Mouse (Mus musculus): ENCODE data around the gene Gm12248. TPM values are rescaled to one million over a fixed set of nuclear protein-coding genes. Genes with fewer than 3 reads are reported as not detected.
A peak's percentile ranks its signal among the peaks of the same experiment; 100 is the strongest.

The Gm12248 gene
- polyA plus RNA-seq, 1 experiment: not detected

DNA sequence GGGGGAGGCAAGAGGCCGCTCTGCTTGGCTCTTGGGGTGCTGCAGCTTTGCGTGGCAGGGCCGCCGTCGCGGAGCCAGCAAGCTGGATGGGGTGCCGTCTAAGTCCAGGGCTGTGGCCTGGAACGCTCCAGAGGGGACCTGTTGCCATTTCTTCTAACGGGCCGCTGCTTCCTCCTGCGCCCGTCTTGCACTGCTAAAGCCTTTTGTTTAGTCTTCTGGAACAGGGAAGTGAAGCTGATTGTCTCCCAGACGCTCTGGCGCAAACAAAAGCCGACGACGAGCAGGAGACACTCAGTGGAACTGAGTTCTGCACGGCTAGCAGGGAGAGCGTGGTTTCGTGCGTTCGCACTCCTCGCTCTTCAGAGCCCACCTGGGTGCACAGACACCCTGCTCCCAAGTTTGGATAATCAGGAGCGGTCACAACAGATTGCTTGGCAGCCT lies 11.4 kb upstream of the Gm12248 start:
- Histone ChIP-seq H3K27me3 (ENCODE audit: control insufficient read depth, insufficient read depth, low read length, poor library complexity, severe bottlenecking) (no peaks in the 10 kb centered on the region), H3K9me3 (replicated peaks; ENCODE audit: control insufficient read depth, insufficient read depth, low read length, poor library complexity, severe bottlenecking) (no peaks in the 10 kb centered on the region), H3K4me1 (ENCODE audit: control insufficient read depth, insufficient read depth, low read length) (peaks cover 3% of the 10 kb centered on the region), H3K4me3 (ENCODE audit: low read depth, low read length) (peak overlapping the region; percentile 96), H3K36me3 (ENCODE audit: control insufficient read depth, insufficient read depth, low read length, poor library complexity, severe bottlenecking) (no peaks in the 10 kb centered on the region), H3K9ac (ENCODE audit: low read depth, poor library complexity, severe bottlenecking) (peak overlapping the region; percentile 79), H3K27ac (ENCODE audit: insufficient read depth, low read length) (peak overlapping the region; percentile 42)
- TF ChIP-seq CTCF (IDR thresholded peaks at IDR 0.05; ENCODE audit: low read depth, low read length): no peak
- no peak for TF ChIP-seq EP300 (IDR thresholded peaks at IDR 0.05; ENCODE audit: insufficient read depth, low read depth, low read length)
- no peak for TF ChIP-seq POLR2A (IDR thresholded peaks at IDR 0.05; ENCODE audit: insufficient read depth, low read length)

DNA sequence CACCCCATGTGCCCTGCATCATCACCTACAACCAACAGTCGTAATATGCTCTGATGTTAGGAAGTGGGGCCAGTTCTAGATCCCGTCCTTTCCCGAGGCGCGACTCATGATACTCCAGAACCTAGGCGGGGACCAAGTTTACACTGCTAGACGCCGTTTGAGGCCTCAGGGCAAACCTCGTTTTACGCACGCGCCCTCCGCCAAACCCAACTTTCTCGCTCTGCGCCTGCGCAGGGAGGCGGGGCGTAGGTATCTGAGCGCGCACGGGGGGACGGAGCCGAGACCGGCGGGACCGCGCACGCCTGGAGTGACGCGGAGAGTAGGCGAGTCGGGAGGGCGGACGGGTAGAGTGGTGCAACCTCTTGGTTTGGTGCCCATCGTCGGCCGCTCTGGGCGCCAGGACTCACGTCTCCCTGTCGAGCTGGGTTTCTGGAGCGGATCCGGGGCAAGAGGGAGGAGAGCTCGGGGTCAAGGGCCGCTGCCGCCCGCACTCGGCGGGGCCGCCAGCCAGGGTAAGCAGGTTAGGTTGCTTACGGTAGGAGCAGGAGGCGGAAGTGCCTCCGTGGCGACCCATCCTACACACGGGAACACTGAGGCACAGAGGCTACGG lies 10.9 kb upstream of the Gm12248 start, which contains the start of gene Cnot8:
Gene Cnot8, plus strand, starts transcription at position 457 of the 610 bp plus-strand sequence.
- Histone ChIP-seq H3K4me3 (ENCODE audit: low read depth, low read length) (peak within 1 kb of the TSS; percentile 96), H3K27me3 (ENCODE audit: control insufficient read depth, insufficient read depth, low read length, poor library complexity, severe bottlenecking) (no peaks in the 10 kb centered on the region), H3K9me3 (replicated peaks; ENCODE audit: control insufficient read depth, insufficient read depth, low read length, poor library complexity, severe bottlenecking) (no peaks in the 10 kb centered on the region), H3K4me1 (ENCODE audit: control insufficient read depth, insufficient read depth, low read length) (peaks cover 3% of the 10 kb centered on the region), H3K36me3 (ENCODE audit: control insufficient read depth, insufficient read depth, low read length, poor library complexity, severe bottlenecking) (no peaks in the 10 kb centered on the region), H3K27ac (ENCODE audit: insufficient read depth, low read length) (peak within 1 kb of the TSS; percentile 95), H3K9ac (ENCODE audit: low read depth, poor library complexity, severe bottlenecking) (peak within 1 kb of the TSS; percentile 79)
- TF ChIP-seq POLR2A (IDR thresholded peaks at IDR 0.05; ENCODE audit: insufficient read depth, low read length) (peak; percentile 85), CTCF (IDR thresholded peaks at IDR 0.05; ENCODE audit: low read depth, low read length) (no peak), EP300 (IDR thresholded peaks at IDR 0.05; ENCODE audit: insufficient read depth, low read depth, low read length) (peak; percentile 75; the same call in 1 of the 2 replicates)

DNA sequence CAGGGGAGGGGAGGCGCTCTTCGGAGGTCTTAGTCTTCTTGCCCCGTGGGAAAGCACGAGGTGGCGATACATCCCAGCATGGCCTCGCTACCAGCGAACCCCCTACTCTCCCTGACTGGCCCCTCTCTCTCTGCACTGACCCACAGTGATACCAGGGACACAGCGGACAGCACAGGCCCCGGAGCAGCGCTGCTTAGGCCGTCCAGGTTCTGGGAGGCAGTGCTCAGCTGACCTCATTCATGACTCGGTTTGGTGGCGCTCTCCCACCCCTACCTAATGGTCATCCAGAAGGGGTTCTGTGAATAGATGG lies 10.4 kb upstream of the Gm12248 start:
- Histone ChIP-seq H3K9ac (ENCODE audit: low read depth, poor library complexity, severe bottlenecking) (peak overlapping the region; percentile 78), H3K9me3 (replicated peaks; ENCODE audit: control insufficient read depth, insufficient read depth, low read length, poor library complexity, severe bottlenecking) (no peaks in the 10 kb centered on the region), H3K27me3 (ENCODE audit: control insufficient read depth, insufficient read depth, low read length, poor library complexity, severe bottlenecking) (no peaks in the 10 kb centered on the region), H3K4me3 (ENCODE audit: low read depth, low read length) (peak overlapping the region; percentile 73), H3K4me1 (ENCODE audit: control insufficient read depth, insufficient read depth, low read length) (peaks cover 3% of the 10 kb centered on the region), H3K36me3 (ENCODE audit: control insufficient read depth, insufficient read depth, low read length, poor library complexity, severe bottlenecking) (no peaks in the 10 kb centered on the region), H3K27ac (ENCODE audit: insufficient read depth, low read length) (peak overlapping the region; percentile 95)
- no peak for TF ChIP-seq CTCF (IDR thresholded peaks at IDR 0.05; ENCODE audit: low read depth, low read length)
- TF ChIP-seq EP300 (IDR thresholded peaks at IDR 0.05; ENCODE audit: insufficient read depth, low read depth, low read length): no peak
- TF ChIP-seq POLR2A (IDR thresholded peaks at IDR 0.05; ENCODE audit: insufficient read depth, low read length): no peak

DNA sequence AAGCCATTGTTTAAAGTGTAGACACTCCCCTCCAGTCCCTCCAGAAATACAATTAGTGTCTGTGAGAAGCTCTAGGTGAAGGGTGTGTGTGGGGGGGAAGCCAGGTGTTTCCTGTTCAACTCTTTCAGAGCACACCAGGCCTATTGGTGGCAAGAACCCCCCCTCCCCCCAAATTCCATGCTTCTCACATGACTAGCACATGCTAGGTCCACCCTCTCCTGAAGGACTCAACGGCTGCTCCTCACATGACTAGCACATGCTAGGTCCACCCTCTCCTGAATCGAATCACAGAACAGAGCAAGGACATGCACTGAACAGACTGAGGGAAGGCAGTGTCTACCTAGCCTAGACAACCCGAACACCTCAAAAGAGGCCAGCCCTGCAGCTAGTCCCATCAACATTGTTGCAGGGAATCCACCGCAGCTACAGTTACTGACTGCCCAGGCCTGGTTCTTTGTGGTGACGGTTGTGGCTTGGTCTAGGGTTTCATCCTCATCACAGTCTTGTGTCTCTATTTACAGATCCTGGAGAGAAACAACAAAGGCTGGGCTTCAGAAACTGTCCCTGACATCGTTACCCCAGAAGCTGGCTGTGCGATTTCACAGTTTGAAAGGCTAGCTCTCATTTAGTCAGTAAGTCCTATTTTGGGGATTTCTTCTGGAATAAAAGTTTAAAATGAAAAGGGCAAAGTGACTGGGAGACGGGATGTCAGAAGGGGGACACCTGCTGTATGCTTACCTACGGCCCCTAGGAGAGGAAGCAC lies 9.8 kb upstream of the Gm12248 start:
- H3K4me1 ChIP-seq (ENCODE audit: control insufficient read depth, insufficient read depth, low read length): peaks cover 3% of the 10 kb centered on the region
- peak overlapping the region; percentile 95 for H3K27ac ChIP-seq (ENCODE audit: insufficient read depth, low read length)
- peak overlapping the region; percentile 78 for H3K9ac ChIP-seq (ENCODE audit: low read depth, poor library complexity, severe bottlenecking)
- peak overlapping the region; percentile 73 for H3K4me3 ChIP-seq (ENCODE audit: low read depth, low read length)
- peak; percentile 98 for TF ChIP-seq EP300 (IDR thresholded peaks at IDR 0.05; ENCODE audit: insufficient read depth, low read depth, low read length)
- TF ChIP-seq POLR2A (IDR thresholded peaks at IDR 0.05; ENCODE audit: insufficient read depth, low read length): no peak
- H3K9me3 ChIP-seq (replicated peaks; ENCODE audit: control insufficient read depth, insufficient read depth, low read length, poor library complexity, severe bottlenecking): no peaks in the 10 kb centered on the region
- no peaks in the 10 kb centered on the region for H3K27me3 ChIP-seq (ENCODE audit: control insufficient read depth, insufficient read depth, low read length, poor library complexity, severe bottlenecking)
- H3K36me3 ChIP-seq (ENCODE audit: control insufficient read depth, insufficient read depth, low read length, poor library complexity, severe bottlenecking): no peaks in the 10 kb centered on the region

DNA sequence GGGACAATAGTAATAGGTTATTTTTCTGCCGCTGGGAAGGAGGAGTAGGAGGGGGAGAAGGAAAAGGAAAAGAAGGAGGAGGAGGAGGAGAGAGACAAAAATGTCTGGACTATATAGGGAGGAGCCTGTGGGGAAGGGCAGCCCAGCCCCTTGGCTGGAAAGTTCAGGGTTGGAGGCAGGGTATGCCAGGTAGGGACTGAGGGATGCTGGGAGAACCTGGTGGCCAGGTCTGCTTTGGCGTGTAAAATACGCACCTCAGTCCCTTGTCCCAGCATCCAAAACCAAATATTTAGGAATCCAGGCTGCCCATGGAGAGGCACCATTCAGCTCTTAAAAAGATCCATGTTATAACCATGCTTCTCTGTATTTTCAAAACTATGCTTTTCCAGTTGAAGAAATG lies 9.2 kb upstream of the Gm12248 start:
- no peak overlapping the region for H3K4me3 ChIP-seq (ENCODE audit: low read depth, low read length)
- 0 out of 2 replicates have a peak, but pooled peaks have one; percentile 34 for TF ChIP-seq EP300 (IDR thresholded peaks at IDR 0.05; ENCODE audit: insufficient read depth, low read depth, low read length)
- TF ChIP-seq CTCF (IDR thresholded peaks at IDR 0.05; ENCODE audit: low read depth, low read length): no peak
- H3K9me3 ChIP-seq (replicated peaks; ENCODE audit: control insufficient read depth, insufficient read depth, low read length, poor library complexity, severe bottlenecking): no peaks in the 10 kb centered on the region
- 0 out of 2 replicates have a peak overlapping the region, but pooled peaks have one; percentile 14 for H3K9ac ChIP-seq (ENCODE audit: low read depth, poor library complexity, severe bottlenecking)
- no peaks in the 10 kb centered on the region for H3K27me3 ChIP-seq (ENCODE audit: control insufficient read depth, insufficient read depth, low read length, poor library complexity, severe bottlenecking)
- peak overlapping the region; percentile 95 for H3K27ac ChIP-seq (ENCODE audit: insufficient read depth, low read length)
- H3K36me3 ChIP-seq (ENCODE audit: control insufficient read depth, insufficient read depth, low read length, poor library complexity, severe bottlenecking): no peaks in the 10 kb centered on the region
- peaks cover 3% of the 10 kb centered on the region for H3K4me1 ChIP-seq (ENCODE audit: control insufficient read depth, insufficient read depth, low read length)

DNA sequence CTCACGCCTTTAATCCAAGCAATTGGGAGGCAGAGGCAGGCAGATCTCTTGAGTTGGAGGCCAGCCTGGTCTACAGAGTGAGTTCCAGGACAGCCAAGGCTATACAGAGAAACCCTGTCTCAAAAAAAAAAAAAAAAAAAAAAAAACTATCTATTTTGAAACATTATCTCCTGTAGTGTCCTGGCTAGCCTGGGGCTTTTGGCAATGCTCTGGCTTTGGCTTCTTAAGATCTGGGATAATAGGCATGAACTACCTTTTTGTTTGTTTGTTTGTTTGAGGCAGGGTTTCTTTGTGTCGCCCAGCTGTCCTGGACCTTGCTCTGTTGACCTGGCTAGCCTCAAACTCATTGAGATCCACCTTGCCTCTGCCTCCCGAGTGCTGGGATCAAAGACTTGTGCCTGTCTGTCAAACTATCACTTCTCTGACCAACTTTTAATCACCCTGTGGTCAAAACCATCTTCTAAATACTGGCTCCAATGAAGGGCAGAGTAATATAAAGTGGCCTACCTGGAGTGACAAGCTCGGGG lies 8.3 kb upstream of the Gm12248 start:
- H3K9ac ChIP-seq (ENCODE audit: low read depth, poor library complexity, severe bottlenecking): no peak overlapping the region; the same call in 1 of the 2 replicates
- no peaks in the 10 kb centered on the region for H3K36me3 ChIP-seq (ENCODE audit: control insufficient read depth, insufficient read depth, low read length, poor library complexity, severe bottlenecking)
- H3K27me3 ChIP-seq (ENCODE audit: control insufficient read depth, insufficient read depth, low read length, poor library complexity, severe bottlenecking): no peaks in the 10 kb centered on the region
- no peaks in the 10 kb centered on the region for H3K9me3 ChIP-seq (replicated peaks; ENCODE audit: control insufficient read depth, insufficient read depth, low read length, poor library complexity, severe bottlenecking)
- TF ChIP-seq POLR2A (IDR thresholded peaks at IDR 0.05; ENCODE audit: insufficient read depth, low read length) (no peak), CTCF (IDR thresholded peaks at IDR 0.05; ENCODE audit: low read depth, low read length) (no peak), EP300 (IDR thresholded peaks at IDR 0.05; ENCODE audit: insufficient read depth, low read depth, low read length) (no peak)
- H3K4me3 ChIP-seq (ENCODE audit: low read depth, low read length): no peak overlapping the region
- H3K4me1 ChIP-seq (ENCODE audit: control insufficient read depth, insufficient read depth, low read length): peaks cover 3% of the 10 kb centered on the region
- peak overlapping the region; percentile 48 for H3K27ac ChIP-seq (ENCODE audit: insufficient read depth, low read length)

Measured in ES-Bruce4 (cell line).